ENCODE assay signal across 7 mouse cellular contexts in the genomic region with DNA sequence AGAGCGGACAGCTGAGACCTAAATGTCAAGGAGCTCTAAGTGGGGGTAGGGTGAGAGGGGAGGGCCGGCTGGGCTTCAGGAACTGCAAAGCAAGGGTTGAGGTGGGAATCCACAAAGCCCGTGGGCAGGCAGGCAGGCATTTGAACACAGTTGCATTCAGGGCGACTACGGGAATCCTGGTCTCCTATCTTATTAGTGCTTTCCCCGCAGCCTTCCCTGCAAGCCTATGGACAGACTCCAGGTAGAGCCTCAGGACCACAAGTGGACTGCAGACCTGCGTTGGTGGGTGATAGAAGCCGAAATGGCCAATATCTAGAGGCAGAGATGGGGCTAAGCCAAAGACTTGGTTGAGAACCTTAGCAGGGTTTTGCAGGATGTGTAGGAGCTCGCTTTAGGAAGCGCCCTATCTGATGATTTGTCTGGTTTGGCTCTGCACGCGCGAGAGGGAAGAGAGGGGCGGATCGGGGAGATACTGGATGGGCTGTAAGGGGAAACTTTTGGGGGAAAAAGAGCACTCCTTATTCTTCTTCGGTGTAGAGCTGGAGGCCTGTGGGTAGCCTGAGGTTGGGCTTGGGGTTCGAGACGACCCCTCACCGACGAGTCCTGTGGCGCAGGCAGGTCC. TPM values are rescaled to one million over a fixed set of nuclear protein-coding genes. Genes with fewer than 3 reads are reported as not detected.
DNase-seq lines count a peak whose midpoint lies in the region; ATAC-seq and TF ChIP-seq lines count a peak whose summit lies in the region.

No protein-coding gene starts in this region.

- H3K36me3 ChIP-seq in forebrain, embryonic 15.5 days: no peaks in the 10 kb centered on the region
- peaks cover 39% of the 10 kb centered on the region for H3K36me3 ChIP-seq in liver, embryonic 14.5 days (replicated peaks; ENCODE audit: control insufficient read depth, insufficient read depth, low read depth)

- peaks cover 15% of the 10 kb centered on the region for H3K27me3 ChIP-seq in forebrain, embryonic 15.5 days
- no peaks in the 10 kb centered on the region for H3K27me3 ChIP-seq in liver, embryonic 14.5 days (ENCODE audit: control insufficient read depth, insufficient read depth, low read length)

- H3K27ac ChIP-seq in forebrain, embryonic 15.5 days (replicated peaks): no peak overlapping the region
- H3K27ac ChIP-seq in liver, embryonic 14.5 days: peak overlapping the region; percentile 99
- no peak overlapping the region for H3K27ac ChIP-seq in layer of hippocampus, adult 2 months

- no peak for TF ChIP-seq EP300 in liver, embryonic 14.5 days (IDR thresholded peaks at IDR 0.05; ENCODE audit: low read depth)

- H3K9ac ChIP-seq in forebrain, embryonic 15.5 days (replicated peaks): peak overlapping the region; percentile 41
- H3K9ac ChIP-seq in liver, embryonic 14.5 days (replicated peaks): peak overlapping the region; percentile 98

- peak overlapping the region; percentile 28 for H3K4me3 ChIP-seq in forebrain, embryonic 15.5 days
- peak overlapping the region; percentile 75 to 85 for H3K4me3 ChIP-seq in liver, embryonic 14.5 days (ENCODE audit: insufficient read depth in 1 of 2, low read depth in 2 of 2, low read length in 2 of 2)
- no peak overlapping the region; the same call in 1 of the 2 replicates for H3K4me3 ChIP-seq in layer of hippocampus, adult 2 months

- 50% methylated on average over 21 of the region's 21 CpGs for WGBS in forebrain, embryonic 15.5 days
- WGBS in liver, embryonic 14.5 days (ENCODE audit: insufficient replicate concordance): 8% methylated on average over 21 of the region's 21 CpGs

- ATAC-seq in forebrain, embryonic 15.5 days (replicated peaks): no peak
- peak; percentile 24 for ATAC-seq in liver, embryonic 14.5 days (ENCODE audit: insufficient read depth)
- no peak for ATAC-seq in inflammation-experienced regulatory T-cells, adult 6 months

- peak overlapping the region; percentile 46 for H3K4me2 ChIP-seq in forebrain, embryonic 15.5 days (replicated peaks)
- peak overlapping the region; percentile 93 for H3K4me2 ChIP-seq in liver, embryonic 14.5 days (ENCODE audit: low read depth)

- DNase-seq in thymus, postnatal 4 days: peak; percentile 23
- DNase-seq in thymus, postnatal 10 days (ENCODE audit: low spot score in 2 of 2): no peak
- DNase-seq in liver, embryonic 14.5 days (ENCODE audit: low read depth in 3 of 3, low spot score in 3 of 3): peak in 1 of 3 experiments; percentile 68
- DNase-seq in layer of hippocampus, adult 2 months (ENCODE audit: low spot score in 2 of 2): no peak
- no peak for DNase-seq in right cerebral cortex, adult 18-20 months

- TF ChIP-seq CTCF in liver, embryonic 14.5 days (IDR thresholded peaks at IDR 0.05; ENCODE audit: low read depth): no peak
- TF ChIP-seq CTCF in layer of hippocampus, adult 2 months (conservative IDR thresholded peaks at IDR 0.05): no peak

- H3K4me1 ChIP-seq in forebrain, embryonic 15.5 days: peaks cover 15% of the 10 kb centered on the region
- peaks cover 59 to 68% of the 10 kb centered on the region in 2 experiments for H3K4me1 ChIP-seq in liver, embryonic 14.5 days (replicated peaks; ENCODE audit: control insufficient read depth in 2 of 2, insufficient read depth in 2 of 2, low read length in 1 of 2)

- H3K9me3 ChIP-seq in forebrain, embryonic 15.5 days: no peaks in the 10 kb centered on the region
- H3K9me3 ChIP-seq in liver, embryonic 14.5 days (ENCODE audit: control insufficient read depth, low read length): no peaks in the 10 kb centered on the region

RNA-seq across cellular contexts. Expression of a gene that starts 1.8 kb away (rescaled TPM):
- polyA plus RNA-seq in forebrain, embryonic 15.5 days (2015; fragmentation: Nextera tagmentation; extraction: Ambion mirVana): 292 and 313 TPM in 2 replicates
- polyA plus RNA-seq in liver, embryonic 14.5 days (2012; rRNA removed): 109 and 121 TPM in 2 replicates
- polyA plus RNA-seq in liver, embryonic 14.5 days (2014; fragmentation: Nextera tagmentation; extraction: Ambion mirVana): 165 and 178 TPM in 2 replicates
- 100 to 1,000 TPM; 101 to 149 (median 103) TPM for polyA plus RNA-seq in inflammation-experienced regulatory T-cells, adult 6 months (2017; shearing (Covaris generic))
- 100 to 1,000 TPM; 138 to 144 TPM for total RNA-seq in layer of hippocampus, adult 2 months (2021)

RNA-seq across cellular contexts. Expression of a gene that starts 1.8 kb away (rescaled TPM):
- 1.4 and 1.5 TPM in 2 replicates for polyA plus RNA-seq in forebrain, embryonic 15.5 days (2015; fragmentation: Nextera tagmentation; extraction: Ambion mirVana)
- polyA plus RNA-seq in liver, embryonic 14.5 days (2012; rRNA removed): 22.1 and 24.8 TPM in 2 replicates
- polyA plus RNA-seq in liver, embryonic 14.5 days (2014; fragmentation: Nextera tagmentation; extraction: Ambion mirVana): 18.7 and 22.5 TPM in 2 replicates
- 1 to 10 TPM; 2.7 to 5.1 (median 4.0) TPM for polyA plus RNA-seq in inflammation-experienced regulatory T-cells, adult 6 months (2017; shearing (Covaris generic))
- total RNA-seq in layer of hippocampus, adult 2 months (2021): under 1 TPM; 0.41 to 0.64 TPM

RNA-seq across cellular contexts. Expression of a gene that starts 1.8 kb away (rescaled TPM):
- 23.2 and 23.9 TPM in 2 replicates for polyA plus RNA-seq in forebrain, embryonic 15.5 days (2015; fragmentation: Nextera tagmentation; extraction: Ambion mirVana)
- 47.7 and 52.9 TPM in 2 replicates for polyA plus RNA-seq in liver, embryonic 14.5 days (2012; rRNA removed)
- polyA plus RNA-seq in liver, embryonic 14.5 days (2014; fragmentation: Nextera tagmentation; extraction: Ambion mirVana): 34.2 and 43.3 TPM in 2 replicates
- 10 to 100 TPM; 40.7 to 74.7 (median 50.9) TPM for polyA plus RNA-seq in inflammation-experienced regulatory T-cells, adult 6 months (2017; shearing (Covaris generic))
- total RNA-seq in layer of hippocampus, adult 2 months (2021): 10 to 100 TPM; 37.6 to 40.9 TPM

RNA-seq across cellular contexts. Expression of a gene that starts 13.6 kb away (rescaled TPM):
- polyA plus RNA-seq in forebrain, embryonic 15.5 days (2015; fragmentation: Nextera tagmentation; extraction: Ambion mirVana): 322 and 334 TPM in 2 replicates
- polyA plus RNA-seq in liver, embryonic 14.5 days (2012; rRNA removed): 152 and 288 TPM in 2 replicates
- polyA plus RNA-seq in liver, embryonic 14.5 days (2014; fragmentation: Nextera tagmentation; extraction: Ambion mirVana): 435 and 447 TPM in 2 replicates
- polyA plus RNA-seq in inflammation-experienced regulatory T-cells, adult 6 months (2017; shearing (Covaris generic)): 100 to 1,000 TPM; 393 to 568 (median 531) TPM
- 100 to 1,000 TPM; 209 to 211 TPM for total RNA-seq in layer of hippocampus, adult 2 months (2021)

RNA-seq across cellular contexts. Expression of a gene that starts 39.5 kb away (rescaled TPM):
- 1.9 and 2.7 TPM in 2 replicates for polyA plus RNA-seq in forebrain, embryonic 15.5 days (2015; fragmentation: Nextera tagmentation; extraction: Ambion mirVana)
- 14.9 and 15.5 TPM in 2 replicates for polyA plus RNA-seq in liver, embryonic 14.5 days (2012; rRNA removed)
- 8.4 and 10.0 TPM in 2 replicates for polyA plus RNA-seq in liver, embryonic 14.5 days (2014; fragmentation: Nextera tagmentation; extraction: Ambion mirVana)
- polyA plus RNA-seq in inflammation-experienced regulatory T-cells, adult 6 months (2017; shearing (Covaris generic)): 1 to 10 TPM in 2 of 3 experiments, not detected in 1; 2.6 to 3.5 TPM
- 10 to 100 TPM; 43.0 to 53.8 TPM for total RNA-seq in layer of hippocampus, adult 2 months (2021)
